In the genomic region with DNA sequence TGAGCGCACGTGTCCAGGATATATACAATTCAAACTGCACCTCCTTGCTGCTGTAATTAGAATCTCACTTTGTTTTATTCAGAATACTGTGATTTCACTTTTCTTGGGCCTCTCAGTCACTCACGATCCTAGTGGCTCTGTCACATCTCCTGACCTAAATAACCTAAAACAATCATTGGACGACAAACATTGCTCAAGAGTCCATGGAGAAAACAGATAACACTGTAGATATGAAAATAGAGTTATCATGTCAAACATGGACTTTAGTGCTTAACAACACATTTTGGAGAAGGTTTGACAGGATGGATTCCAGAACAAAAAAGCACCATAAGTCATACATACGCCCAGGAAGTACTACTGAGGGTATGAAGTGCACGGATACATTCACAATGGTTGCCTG, we compare ENCODE assay signal across 17 mouse cellular contexts.
"Had no signal": no experiment of that assay in that cellular context is flagged by ENCODE, and none has a peak within 500 bp of the region (broad histone marks: within the 10 kb centered on the region; RNA-seq: fewer than 3 reads in every experiment).

No protein-coding gene starts in this region.

- H3K9ac ChIP-seq: neural tube, embryonic 12.5 days; neural tube, embryonic 13.5 days; neural tube, embryonic 15.5 days; stomach, embryonic 15.5 days had no signal

- H3K4me1 ChIP-seq: neural tube, embryonic 12.5 days; neural tube, embryonic 13.5 days; stomach, embryonic 15.5 days had no signal

- H3K9me3 ChIP-seq: neural tube, embryonic 12.5 days; neural tube, embryonic 13.5 days; neural tube, embryonic 15.5 days; stomach, embryonic 15.5 days had no signal

- DNase-seq: retina, postnatal 1 day; right cerebral cortex, adult 18-20 months; right cerebral cortex, postnatal 14 days; right cerebral cortex, postnatal 25 days; right cerebral cortex, postnatal 4 days; spleen, adult 18-20 months; thymus, adult 18-20 months; thymus, adult 2 months; thymus, postnatal 14 days; thymus, postnatal 25 days; thymus, postnatal 36 days; thymus, postnatal 4 days had no signal

- H3K4me3 ChIP-seq: neural tube, embryonic 12.5 days; neural tube, embryonic 13.5 days; neural tube, embryonic 15.5 days; stomach, embryonic 15.5 days had no signal

- H3K36me3 ChIP-seq: neural tube, embryonic 12.5 days; neural tube, embryonic 13.5 days; neural tube, embryonic 15.5 days; stomach, embryonic 15.5 days had no signal

- H3K27ac ChIP-seq: neural tube, embryonic 12.5 days; neural tube, embryonic 13.5 days; neural tube, embryonic 15.5 days; stomach, embryonic 15.5 days; stomach, postnatal 0 days had no signal

- H3K4me2 ChIP-seq: neural tube, embryonic 12.5 days; neural tube, embryonic 13.5 days; neural tube, embryonic 15.5 days; stomach, embryonic 15.5 days had no signal

- H3K27me3 ChIP-seq: neural tube, embryonic 12.5 days; neural tube, embryonic 13.5 days; neural tube, embryonic 15.5 days; stomach, embryonic 15.5 days had no signal
